Mouse (Mus musculus): Measurements from ENCODE around the gene Klf2.
A peak's percentile ranks its signal among the peaks of the same experiment; 100 is the strongest.

Gene Klf2

DNA sequence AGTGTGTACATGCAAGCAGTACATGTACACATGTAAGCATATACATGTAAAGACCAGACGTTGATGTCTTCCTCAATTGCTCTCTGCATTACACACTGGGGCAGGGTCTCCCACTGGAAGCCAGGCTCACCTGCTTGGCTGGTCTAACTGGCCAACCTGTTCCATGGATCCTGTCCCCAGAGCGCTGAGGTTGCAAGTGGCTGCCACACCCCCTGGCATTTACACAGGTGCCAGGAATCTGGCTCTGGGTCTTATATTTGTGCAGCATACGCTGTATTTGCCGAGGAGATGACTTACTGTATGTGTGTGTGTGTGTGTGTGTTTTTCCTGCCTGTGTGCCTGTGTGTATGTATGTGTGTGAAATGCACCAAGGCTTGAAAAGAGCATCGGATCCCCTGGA, 11.9 kb upstream of the Klf2 start:
- DNase-seq, result no peak

- no peak for DNase-seq
Measured at GRCm38 (mm10) chr8:72308276-72308675, 10.6 kb upstream of the Klf2 start.

DNA sequence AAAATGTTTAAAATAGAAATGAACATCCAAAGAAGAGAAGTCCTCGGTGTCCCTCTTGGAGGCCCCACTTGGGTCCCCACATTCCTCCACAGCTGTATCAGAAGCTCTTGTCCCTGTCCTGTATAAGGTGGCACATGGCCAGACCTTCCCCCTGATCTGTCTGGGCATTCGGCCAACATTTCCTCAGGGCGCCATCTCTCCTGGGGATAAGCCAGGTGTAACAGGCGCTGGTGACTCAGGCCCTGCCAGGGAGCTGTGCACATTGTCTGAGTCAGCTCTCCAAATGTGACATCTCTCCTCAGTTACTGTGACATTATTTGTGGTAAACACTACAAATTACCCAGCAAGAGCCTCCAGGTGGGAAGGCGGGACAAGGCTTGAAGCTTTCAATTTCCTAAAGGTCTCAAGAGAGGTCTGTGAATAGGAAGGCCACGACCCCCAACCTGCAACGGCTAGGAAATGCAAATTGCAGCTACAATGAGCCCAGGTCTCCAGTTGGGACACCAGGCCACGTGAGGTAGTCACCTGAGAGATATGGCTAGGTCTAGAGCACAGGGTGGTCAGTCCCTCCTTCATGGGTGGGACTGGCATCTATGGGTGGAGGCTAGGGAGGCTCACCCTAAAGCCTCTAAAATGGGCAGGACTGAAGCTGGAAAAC, 7.9 kb upstream of the Klf2 start:
- no peak for DNase-seq

DNA sequence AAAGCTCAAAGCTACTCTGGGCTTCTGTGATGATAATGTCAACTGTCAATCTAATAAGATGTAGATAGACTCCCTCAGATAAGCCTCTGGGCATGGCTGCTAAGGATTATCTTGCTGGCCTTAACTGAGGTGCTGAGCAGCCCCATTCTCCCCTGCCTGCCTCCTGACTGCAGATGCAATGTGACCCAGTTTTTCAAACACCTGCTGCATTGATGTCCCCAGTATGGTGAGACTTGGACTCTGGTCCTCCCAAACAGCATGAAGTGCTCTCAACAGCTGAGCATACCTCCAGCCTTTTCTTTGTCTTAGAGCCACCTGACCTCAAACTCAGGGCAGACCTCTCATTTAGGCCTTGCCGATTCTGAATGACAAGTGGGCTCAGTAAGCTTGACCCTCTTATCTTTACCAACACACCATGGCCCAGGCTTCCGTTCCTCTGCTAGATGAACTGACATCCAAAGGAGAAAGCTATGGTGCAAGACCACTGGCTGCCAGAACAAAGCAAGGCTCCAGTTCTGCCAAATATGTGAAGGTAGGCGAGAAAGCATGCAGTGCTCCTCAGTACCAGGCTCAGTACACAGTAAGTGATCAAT, 5.8 kb upstream of the Klf2 start:
- DNase-seq, result no peak

GRCm38 (mm10) chr8:72316053-72316695, 2.7 kb upstream of the Klf2 start:
- no peak for DNase-seq

- no peak for DNase-seq
Measured at GRCm38 (mm10) chr8:72317741-72318301, 1.0 kb upstream of the Klf2 start.

- no peak for DNase-seq
Measured at GRCm38 (mm10) chr8:72319397-72319796, 564 bp downstream of the Klf2 start.

DNA sequence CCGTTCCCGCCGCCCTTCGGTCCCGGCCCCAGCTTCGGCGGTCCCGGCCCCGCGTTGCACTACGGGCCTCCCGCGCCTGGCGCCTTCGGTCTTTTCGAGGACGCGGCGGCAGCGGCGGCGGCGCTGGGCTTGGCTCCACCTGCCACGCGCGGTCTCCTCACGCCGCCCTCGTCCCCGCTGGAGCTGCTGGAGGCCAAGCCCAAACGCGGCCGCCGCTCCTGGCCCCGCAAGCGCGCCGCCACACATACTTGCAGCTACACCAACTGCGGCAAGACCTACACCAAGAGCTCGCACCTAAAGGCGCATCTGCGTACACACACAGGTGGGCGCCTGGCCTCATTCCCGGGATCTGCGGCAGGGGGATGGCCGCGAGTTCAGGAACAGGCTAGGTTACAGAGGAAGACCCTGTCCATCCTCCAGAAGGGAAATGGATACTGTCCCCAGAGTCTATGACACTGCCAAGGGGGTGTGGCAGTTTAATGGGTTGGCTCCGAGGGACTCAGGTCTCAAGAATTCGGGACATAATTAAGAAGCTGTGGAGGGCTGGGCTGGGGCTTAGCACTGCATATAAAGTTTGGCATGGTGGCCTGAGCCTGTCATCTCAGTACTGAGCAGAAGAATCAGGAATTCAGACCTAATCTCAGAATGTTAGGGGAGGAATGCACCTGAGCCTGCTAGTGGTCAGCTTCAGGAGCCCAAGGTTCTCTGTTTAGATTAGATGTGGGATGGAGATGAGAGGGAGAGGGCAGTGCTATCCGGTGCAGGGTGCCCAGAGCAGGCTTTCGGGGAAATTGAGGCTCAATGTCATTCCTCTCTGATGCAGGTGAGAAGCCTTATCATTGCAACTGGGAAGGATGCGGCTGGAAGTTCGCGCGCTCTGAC, 1.3 kb downstream of the Klf2 start:
- DNase-seq, result peak; percentile 30 to 49

GRCm38 (mm10) chr8:72320803-72321583, 2.2 kb downstream of the Klf2 start:
- peak; percentile 29 to 39 for DNase-seq

DNA sequence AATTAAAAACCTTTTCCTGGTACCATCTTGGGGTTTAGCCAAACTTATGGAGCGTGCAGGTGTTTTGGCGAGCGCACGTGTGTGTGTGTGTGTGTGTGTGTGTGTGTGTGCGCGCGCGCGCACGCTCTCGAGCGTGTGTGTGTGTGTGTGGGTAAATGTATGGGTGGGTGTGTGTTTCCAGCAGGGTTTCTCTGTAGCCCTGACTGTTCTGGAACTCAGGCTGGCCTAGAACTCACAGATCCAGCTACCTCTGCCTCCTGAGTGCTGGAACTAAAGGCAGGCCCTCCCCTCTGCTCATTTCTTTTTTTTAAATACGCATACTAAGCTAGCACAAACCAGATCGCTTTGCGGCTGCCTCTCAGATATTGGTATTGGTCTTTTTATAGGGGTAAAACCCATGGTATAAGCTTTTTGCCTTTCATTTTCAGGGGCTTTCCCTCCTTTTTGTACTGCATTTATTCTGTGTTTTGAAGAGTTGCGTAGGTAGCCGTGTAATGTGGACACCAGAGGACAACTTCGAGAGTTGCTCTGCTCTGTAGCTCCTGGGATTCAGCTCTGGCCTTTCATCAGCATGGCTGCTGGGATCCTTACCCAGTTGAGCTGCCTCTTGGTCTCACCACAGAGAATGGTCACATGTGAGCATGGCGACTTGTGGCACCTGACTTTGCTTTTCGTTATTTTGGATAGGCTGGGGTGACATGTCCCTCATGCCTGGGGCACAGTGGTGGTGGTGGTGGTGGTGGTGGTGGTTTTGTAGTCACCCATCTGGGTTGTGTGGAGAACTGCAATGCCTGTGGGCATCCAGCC, 3.0 kb downstream of the Klf2 start:
- DNase-seq, result peak in 1 of 2 experiments; percentile 38

GRCm38 (mm10) chr8:72322471-72322889, 3.6 kb downstream of the Klf2 start:
- DNase-seq, result peak; percentile 54 to 60

DNA sequence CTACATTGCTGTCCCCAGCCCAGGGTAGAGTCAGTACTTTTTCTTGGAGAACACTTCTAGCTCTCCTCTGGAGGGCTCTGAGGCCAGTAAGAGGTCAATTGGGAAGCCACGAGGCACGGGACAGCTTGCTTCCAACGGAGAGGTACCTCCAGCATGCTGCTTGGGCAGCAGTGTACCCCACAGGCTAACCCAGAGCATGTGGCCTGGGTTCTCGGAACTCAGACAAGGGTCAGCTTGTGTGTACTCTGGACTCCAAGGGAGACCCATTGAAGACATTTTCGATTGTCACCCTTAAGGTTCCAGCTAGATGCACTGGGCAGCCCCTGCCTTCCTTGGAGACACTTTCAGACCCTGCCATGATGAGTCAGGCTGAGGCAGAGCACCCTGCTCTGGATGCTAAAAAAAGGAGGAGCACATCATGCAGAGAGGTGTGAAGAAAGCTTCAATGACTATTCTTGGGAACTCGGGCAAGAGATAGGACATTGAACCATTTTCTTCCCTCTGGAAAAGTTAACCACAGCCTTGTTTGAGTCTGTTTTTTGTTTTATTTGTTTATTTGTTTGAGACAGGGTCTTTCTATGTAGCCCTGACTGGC, 4.4 kb downstream of the Klf2 start:
- DNase-seq, result no peak

- DNase-seq, result no peak
Measured at GRCm38 (mm10) chr8:72324036-72324706, 5.3 kb downstream of the Klf2 start.

DNA sequence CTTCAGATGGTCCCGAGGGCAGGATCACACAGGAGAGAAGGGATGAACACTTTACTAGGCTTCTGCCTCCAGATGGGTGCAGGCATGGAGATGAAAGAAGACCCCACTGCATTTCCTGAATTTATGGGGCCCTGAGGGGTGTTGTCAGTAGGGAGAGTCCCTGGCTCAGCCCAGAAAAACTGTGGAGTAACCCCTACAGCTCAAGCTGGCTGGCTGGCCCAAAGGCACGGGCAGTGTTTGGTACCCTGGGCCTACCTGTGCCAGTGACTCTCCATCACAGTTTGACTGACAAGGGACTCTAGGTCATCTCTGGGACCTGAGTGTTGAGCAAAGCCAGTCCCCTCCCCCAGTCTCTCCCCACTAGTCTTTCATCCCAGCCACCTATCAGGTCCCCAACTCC, 5.9 kb downstream of the Klf2 start:
- no peak for DNase-seq

GRCm38 (mm10) chr8:72329116-72329515, 10.3 kb downstream of the Klf2 start:
- no peak for DNase-seq

DNA sequence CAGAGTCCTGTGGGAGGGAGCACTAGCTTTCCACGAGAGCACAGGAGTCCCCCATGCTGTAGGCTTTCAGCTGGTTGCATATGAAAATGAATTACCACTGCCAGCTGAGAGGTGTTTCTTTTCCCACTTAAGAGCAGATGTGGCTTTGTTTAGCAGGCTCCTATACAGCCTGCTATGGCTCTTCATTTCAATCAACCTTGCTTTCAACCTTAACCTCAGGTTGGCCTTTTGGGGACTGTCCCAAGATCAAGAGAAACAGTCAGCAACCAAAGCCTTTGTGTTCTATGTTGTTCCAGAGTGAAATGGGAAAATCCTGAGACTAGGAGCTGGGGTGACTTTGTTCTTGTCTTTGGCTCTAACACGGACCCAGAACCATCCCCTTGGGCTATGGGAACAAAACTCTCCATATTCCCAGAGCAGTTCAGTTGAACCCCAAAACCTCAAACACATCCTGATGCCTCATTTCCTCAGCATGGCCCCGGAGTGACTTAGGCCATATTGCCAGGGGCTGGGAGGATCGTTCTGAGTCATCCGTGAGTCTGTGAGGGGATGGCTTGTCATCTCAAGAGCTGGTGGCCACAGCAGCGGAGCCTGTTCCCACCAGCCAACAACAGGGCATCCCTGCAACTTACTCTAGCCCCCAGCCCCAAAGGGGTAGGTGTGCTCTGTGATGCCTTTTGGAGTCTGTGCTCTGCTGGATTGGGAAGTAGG, 12.1 kb downstream of the Klf2 start:
- DNase-seq, result no peak

DNA sequence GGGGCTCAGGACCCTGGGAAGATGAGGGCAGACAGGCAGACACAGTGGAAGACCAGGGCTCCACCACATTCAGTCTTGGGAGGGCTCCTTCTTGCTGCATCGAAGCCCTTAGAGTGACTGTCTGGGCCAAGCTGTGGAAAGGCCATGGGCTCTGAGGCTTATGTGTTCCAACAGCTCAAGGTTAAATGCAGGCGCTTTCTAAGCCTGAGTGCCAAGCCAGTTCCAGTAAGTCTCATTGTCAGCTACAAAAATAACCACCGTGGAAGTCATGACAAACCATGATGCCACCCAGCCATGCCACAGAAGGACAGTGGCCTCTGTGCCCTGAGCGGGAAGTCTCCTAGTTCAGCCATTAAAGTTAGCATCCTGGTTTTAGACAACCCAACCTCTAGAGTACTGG, 12.8 kb downstream of the Klf2 start:
- no peak for DNase-seq

- no peak for DNase-seq
Measured at GRCm38 (mm10) chr8:72333429-72334143, 14.8 kb downstream of the Klf2 start.

GRCm38 (mm10) chr8:72334144-72334641, 15.4 kb downstream of the Klf2 start:
- no peak for DNase-seq

Measured in spleen, adult 18-20 months (tissue).